ENCODE assay signal across 9 mouse cellular contexts in genomic region chr17:62832550-62833127, GRCm38 (mm10).
"Had no signal": no experiment of that assay in that cellular context is flagged by ENCODE, and none has a peak within 500 bp of the region (broad histone marks: within the 10 kb centered on the region; RNA-seq: fewer than 3 reads in every experiment).

No protein-coding gene starts in this region.

- H3K36me3 ChIP-seq: liver, embryonic 13.5 days had no signal

- H3K27me3 ChIP-seq: liver, embryonic 13.5 days had no signal

- DNase-seq: kidney, adult 18-20 months; kidney, postnatal 10 days; liver, embryonic 13.5 days; liver, postnatal 0 days; right cerebral cortex, postnatal 14 days; thymus, postnatal 36 days had no signal

- H3K27ac ChIP-seq: left cerebral cortex, adult 2 months; limb, embryonic 10.5 days; liver, embryonic 13.5 days; midbrain, embryonic 12.5 days had no signal

- ATAC-seq: liver, postnatal 0 days had no signal

- H3K4me3 ChIP-seq: left cerebral cortex, adult 2 months; limb, embryonic 10.5 days; liver, embryonic 13.5 days; midbrain, embryonic 12.5 days had no signal

- H3K9ac ChIP-seq: liver, embryonic 13.5 days; liver, postnatal 0 days; midbrain, embryonic 12.5 days had no signal

- H3K9me3 ChIP-seq: limb, embryonic 10.5 days; liver, embryonic 13.5 days had no signal

- H3K4me1 ChIP-seq: liver, embryonic 13.5 days had no signal

- H3K4me2 ChIP-seq: liver, embryonic 13.5 days; midbrain, embryonic 12.5 days had no signal
